Mouse (Mus musculus) small intestine, adult 2 months (tissue): ENCODE data around the gene Alg12.

Experiments used
- CTCF ChIP-seq: fragments of 200-500 bp; IDR thresholded peaks from 2 replicates; pipeline ENCODE4 v1.5.1; 2012; ENCODE audit warnings: low read depth, mild to moderate bottlenecking, control low read depth, inconsistent platforms, low read length, moderate library complexity, mixed read lengths; ENCODE audit not compliant: insufficient replicate concordance, insufficient read length; ENCODE audit errors: extremely low read depth
- POLR2A ChIP-seq: fragments of 200-500 bp; IDR thresholded peaks from 2 replicates; pipeline ENCODE4 v1.6.1; 2012; ENCODE audit warnings: low read depth, mild to moderate bottlenecking, control low read depth, inconsistent platforms, low read length, moderate library complexity

DNA sequence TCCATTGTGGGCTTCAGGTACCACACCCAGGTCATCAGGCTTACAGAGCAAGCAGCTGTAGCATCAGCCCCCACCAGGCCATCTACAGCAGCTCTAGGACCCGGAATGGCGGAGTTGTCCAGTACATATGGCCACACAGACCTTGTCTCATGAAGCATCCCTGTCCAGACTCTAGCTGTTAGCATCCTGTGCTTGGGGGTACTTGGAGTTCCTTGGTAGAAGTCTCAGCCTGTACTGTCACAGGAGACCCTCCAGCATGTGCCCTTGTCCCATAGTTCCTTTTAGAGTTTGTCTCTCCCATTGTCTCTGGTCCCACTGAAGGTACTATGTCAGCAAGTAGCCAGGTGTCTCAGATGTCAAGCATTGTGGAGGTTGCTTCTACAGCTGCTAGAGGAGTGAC is 30.5 kb upstream of the Alg12 start:
- TF ChIP-seq POLR2A, result no peak
- TF ChIP-seq CTCF, result no peak
